Mouse (Mus musculus) layer of hippocampus, adult 2 months (tissue): ENCODE data around the gene Fam118b. TPM values are rescaled to one million over a fixed set of nuclear protein-coding genes. Genes with fewer than 3 reads are reported as not detected.

ENCODE experiments used
- DNase-seq, 2 experiments: peaks; one replicate each; pipeline ENCODE4 v3.0.0; 2022; ENCODE audit warnings: low spot score in 2 of 2
- H3K27ac ChIP-seq: fragments of 200-600 bp; 2 replicates; pipeline ENCODE4 v1.8.1; 2022
- H3K4me3 ChIP-seq: fragments of 200-600 bp; 2 replicates; pipeline ENCODE4 v1.8.1; 2022; ENCODE audit warnings: mild to moderate bottlenecking
- CTCF ChIP-seq: fragments of 200-600 bp; conservative IDR thresholded peaks from 2 replicates; pipeline ENCODE4 v1.8.1; 2022; ENCODE audit warnings: antibody characterized with exemption, mild to moderate bottlenecking, moderate library complexity
- total RNA-seq, 2 experiments: library from RNA; stranded (reverse); gene quantifications; 2 replicates each; pipeline ENCODE4 v1.2.3; 2021

The Fam118b gene
- total RNA-seq, 2 experiments from 2014 or later = 27.2 to 35.4 TPM

DNA sequence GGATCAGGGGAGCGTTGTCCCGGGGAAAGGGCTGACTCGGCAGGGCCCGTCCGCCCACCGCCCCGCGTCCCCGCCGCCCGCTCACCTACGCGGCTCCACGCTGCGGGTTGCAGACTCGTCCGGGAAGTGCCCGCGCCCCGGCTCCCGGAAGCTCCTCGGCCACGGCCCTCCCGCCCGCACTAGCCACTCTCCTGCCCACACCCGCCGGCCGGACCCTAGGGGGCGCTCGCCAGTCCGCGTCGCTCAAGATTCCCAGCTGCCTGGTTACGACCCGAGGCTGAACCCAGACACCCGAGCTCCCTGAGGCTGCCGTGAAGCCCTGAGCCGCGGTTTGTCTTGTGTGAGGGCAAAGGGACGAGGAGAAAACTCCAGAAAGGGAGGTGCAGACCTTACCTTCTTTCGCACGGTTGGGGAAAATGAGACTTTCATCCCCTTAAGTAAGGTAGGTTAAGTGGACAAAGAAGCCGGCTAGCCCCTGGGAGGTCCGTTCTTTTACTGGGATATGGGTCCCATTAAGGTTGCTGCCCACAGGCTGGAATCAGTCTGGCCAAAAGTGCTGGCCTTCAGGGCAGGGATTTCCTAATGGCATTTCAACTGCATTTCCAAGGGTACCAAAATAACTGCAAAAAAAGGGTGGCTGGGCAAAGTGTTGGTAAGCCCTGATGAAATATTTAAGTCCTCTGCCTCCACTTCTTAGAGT lies 67.7 kb downstream of the Fam118b start, which contains the start of the genes Srpr and Tirap:
TSS of gene Srpr (plus strand) at position 404 of the 700 bp plus-strand sequence.
TSS of gene Tirap (minus strand) at position 520 of the 700 bp plus-strand sequence.
- peak; percentile 73 to 82 for DNase-seq
- peak; percentile 91 for TF ChIP-seq CTCF
- peak within 1 kb of the TSS; percentile 73 for H3K4me3 ChIP-seq
- H3K27ac ChIP-seq = peak within 1 kb of the TSS; percentile 67

DNA sequence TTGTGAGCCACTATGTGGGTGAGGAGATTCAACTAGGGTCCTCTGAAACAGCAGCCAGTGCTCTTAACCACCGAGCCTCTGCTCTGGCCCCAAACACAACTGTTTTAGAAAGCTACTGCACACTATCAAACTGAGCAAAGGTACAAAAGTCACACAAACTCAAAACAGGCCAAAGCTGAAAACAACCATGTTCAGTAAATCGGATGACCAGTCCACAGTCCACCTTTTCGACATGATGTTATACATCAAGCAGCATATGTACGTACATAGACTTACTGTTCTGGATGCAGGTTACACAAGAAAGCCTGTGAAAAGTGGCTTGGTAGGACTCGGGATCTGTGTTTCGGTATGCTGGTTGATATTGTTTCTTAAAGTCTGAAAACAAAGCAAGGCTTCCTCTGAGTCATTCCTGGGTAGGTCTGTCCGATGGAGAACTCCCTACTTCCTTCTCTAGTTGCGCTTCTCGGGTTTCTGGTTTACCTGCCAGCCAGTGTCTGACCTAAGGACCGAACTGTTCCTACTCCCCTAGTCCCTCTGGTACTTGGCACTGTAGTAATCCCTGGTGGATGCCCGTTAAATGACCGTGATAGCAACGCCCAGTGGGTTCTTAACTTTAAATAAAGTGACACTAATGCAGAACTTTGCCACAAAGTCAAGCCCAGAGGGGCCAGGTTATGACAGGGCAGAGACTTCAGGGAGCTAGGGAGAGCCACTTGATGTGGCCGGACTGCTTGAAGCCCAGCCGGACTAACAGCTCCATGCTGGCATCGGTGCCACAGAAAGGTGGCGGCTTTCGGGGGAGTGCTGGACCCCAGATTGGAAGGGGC lies 68.4 kb downstream of the Fam118b start:
- no peak for DNase-seq
- peak overlapping the region; percentile 67 for H3K27ac ChIP-seq
- H3K4me3 ChIP-seq = peak overlapping the region; percentile 73
- no peak for TF ChIP-seq CTCF

DNA sequence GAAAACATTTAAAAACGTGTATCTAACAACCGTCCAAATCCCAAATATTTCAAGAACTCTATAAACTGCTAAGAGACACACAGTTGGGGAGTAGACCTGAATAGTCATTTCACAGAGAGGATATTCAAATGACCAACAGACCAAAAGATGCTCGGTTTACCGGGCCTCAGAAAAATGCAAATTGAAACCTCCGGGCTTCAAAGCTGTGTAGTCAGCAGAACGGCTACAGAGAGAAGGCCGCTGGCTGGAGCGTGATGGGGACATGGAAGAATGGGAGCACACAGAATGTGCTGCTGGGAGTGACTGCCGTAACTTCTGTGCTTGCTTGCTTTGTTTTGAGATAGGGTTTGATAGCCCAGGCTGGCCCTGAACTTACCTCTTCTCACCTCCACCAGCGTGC lies 69.3 kb downstream of the Fam118b start:
- TF ChIP-seq CTCF = no peak
- Histone ChIP-seq H3K4me3 (no peak overlapping the region), H3K27ac (no peak overlapping the region)
- no peak for DNase-seq

DNA sequence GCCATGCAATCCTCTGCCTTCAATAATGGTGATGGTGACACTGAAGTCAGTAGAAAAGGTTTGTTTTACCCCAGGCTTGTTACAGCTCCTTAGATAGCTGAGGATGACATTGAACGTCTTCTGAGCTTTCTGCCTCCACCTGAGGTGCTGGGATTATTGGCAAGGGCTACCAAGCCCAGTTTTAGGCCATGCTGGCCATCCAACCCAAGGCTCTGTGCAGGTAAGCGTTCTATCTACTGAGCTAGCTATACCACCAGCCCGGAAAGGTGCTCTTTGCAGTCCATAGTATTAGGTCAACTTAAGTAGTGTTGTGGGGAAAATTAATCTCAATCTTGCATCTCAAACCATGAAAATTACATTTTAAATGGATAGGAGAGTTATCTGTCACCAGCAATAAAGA lies 70.0 kb downstream of the Fam118b start:
- no peak overlapping the region for H3K27ac ChIP-seq
- no peak overlapping the region for H3K4me3 ChIP-seq
- no peak for TF ChIP-seq CTCF
- DNase-seq = no peak

DNA sequence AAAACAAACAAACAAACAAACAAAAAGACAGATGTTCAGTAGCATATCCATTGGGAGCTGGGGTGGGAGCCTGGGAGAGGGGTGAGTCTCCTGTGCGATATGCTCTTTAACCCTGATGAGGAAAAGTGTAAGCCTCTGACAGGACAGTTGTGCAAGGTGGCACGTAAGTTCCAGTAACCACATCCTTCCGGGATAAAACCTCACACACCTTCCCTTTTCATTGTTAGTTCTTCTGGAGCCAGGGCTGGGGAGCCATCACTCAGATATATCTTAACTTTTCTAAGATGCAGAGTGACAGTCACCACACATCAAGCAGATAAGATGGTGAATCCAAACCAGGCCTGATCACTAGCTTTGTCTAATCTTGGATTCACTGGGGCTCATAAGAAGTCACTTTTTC lies 73.6 kb downstream of the Fam118b start:
- no peak for TF ChIP-seq CTCF
- H3K4me3 ChIP-seq = no peak overlapping the region
- DNase-seq = no peak

DNA sequence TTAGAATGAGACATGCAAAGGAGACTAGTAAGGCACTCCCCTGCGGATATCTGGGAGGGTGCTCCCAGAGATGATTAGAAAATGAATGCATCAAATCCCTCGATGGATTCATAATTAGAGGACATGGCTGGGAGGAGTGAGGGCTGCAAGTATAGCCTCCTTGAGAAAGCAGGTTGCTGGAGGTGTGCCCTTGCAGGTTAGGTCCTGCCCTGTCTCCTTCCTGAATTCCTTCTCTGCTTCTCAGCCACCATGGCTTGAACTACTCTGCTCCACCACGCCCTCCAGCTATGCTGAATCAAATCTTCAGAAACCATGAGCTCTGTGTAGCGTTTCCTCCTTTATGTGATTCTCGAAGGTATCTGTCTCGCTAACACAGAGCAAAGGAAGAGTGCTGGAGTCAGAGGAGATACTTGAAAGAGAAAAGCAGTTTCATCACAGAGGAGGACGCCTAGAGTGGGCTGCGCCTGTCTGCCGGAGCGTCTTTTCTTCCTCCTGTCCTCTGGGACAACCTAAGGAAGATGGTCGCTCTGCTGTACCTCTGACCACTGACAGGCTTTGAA lies 74.5 kb downstream of the Fam118b start:
- Histone ChIP-seq H3K27ac (no peak overlapping the region), H3K4me3 (no peak overlapping the region)
- DNase-seq = no peak
- TF ChIP-seq CTCF = no peak

More for the DNA sequence above, 73.6 kb downstream of the Fam118b start:
- no peak overlapping the region for H3K27ac ChIP-seq

DNA sequence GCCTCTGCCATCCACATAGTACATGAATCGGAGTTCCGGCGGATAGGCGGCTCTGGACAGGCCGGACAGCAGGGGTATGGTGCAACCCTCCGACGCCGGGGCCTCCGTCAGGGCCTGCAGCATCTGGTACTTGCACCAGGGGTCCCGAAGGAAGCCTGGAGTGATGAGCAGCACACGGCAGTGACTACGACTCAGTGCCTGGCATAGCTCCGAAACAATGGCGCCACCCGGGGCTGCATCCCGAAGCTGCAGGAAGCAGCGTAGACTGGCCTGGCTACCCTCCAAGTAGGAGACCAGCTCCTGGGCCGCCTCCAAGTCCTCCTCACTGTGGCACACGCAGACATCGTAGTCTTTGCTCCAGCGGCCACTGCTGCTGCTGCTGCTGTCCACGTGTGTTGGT lies 78.9 kb downstream of the Fam118b start:
- H3K27ac ChIP-seq = no peak overlapping the region
- TF ChIP-seq CTCF = peak; percentile 42

DNA sequence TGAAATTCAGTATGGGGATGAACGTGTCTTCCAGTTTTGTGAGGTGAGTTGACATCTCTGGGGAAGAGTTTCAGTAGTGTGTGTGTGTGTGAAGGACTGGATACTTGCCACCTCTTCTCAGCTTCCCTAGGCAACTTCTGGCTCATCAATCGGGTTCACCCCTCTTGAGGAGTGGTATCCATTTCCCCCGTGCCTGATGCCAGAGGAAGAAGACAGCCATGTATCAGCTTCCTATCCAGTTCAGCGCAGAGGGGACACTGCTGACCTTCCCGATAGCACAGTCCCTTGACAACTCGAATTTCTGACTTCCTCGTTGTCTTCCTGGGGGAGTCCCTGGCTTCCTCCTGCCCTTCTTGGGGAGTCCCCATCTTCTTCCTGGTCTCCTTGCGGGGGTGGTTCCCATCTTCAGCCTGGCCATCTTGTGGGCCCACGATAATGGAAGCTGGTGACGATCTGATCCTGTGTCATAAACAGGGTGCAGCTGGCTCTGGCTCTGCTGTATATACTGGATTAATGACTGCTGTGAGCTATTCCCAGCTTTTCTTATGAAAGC lies 80.2 kb downstream of the Fam118b start:
- H3K27ac ChIP-seq = no peak overlapping the region
- no peak for TF ChIP-seq CTCF
- no peak overlapping the region for H3K4me3 ChIP-seq
- no peak for DNase-seq

More for the DNA sequence above, 78.9 kb downstream of the Fam118b start:
- peak in 1 of 2 experiments; percentile 63 for DNase-seq
- peak overlapping the region; percentile 30; the same call in 1 of the 2 replicates for H3K4me3 ChIP-seq

DNA sequence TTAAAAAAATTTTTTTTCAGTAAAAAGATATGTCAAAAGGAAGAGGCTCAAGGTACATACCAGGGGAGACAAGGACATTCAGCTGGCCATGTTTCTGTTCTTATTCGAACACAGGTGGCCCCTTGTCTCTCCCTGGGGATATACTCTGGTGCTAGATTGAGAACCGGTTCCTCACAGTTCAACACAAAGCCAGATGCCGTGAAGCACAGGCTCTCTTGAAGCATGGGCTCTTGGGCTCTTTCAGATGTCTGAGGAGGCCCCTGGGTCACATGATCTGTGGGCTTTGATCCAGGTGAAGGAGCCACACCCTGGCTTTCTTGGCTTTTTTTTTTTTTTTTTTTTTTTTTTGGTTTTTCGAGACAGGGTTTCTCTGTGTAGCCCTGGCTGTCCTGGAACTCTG lies 81.2 kb downstream of the Fam118b start:
- no peak for TF ChIP-seq CTCF
- H3K27ac ChIP-seq = no peak overlapping the region

DNA sequence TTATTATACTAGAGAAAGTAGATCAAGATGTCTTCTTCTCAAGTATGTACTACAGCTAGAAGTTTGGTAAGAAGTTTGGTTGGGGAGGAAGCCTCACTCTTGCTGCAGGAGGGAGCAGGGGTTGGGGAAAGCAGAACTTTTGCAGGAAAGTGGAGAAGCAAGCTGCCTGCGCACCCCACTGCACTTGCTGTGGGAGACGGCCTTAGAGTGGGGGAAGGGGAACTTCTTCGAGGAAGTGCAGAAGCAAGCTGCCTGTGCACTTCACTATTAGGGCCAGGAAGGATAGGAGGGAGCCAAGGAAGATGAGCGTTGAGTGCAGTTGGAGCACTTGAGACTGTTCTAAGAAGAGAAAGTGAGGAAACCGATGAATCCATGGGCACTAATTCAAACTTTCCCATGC lies 84.2 kb downstream of the Fam118b start:
- Histone ChIP-seq H3K27ac (no peak overlapping the region), H3K4me3 (no peak overlapping the region)
- no peak for TF ChIP-seq CTCF
- no peak for DNase-seq

More for the DNA sequence above, 81.2 kb downstream of the Fam118b start:
- no peak overlapping the region for H3K4me3 ChIP-seq
- DNase-seq = no peak

DNA sequence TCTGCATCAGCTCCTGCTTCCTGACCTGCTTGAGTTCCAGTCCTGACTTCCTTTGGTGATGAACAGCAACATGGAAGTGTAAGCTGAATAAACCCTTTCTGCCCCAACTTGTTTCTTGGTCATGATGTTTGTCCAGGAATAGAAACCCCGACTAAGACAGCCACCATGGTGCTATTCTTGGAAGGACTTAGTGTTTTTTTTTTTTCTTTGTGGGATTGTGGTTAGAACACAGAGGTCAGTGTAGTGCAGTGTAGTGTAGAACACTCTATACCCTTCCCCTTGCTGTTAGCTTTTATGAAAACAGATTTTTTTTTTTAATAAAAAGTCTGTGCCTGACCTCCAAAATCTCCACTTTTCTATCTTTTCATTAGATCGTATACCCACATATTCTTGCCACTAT lies 84.8 kb downstream of the Fam118b start:
- no peak for DNase-seq
- no peak for TF ChIP-seq CTCF

DNA sequence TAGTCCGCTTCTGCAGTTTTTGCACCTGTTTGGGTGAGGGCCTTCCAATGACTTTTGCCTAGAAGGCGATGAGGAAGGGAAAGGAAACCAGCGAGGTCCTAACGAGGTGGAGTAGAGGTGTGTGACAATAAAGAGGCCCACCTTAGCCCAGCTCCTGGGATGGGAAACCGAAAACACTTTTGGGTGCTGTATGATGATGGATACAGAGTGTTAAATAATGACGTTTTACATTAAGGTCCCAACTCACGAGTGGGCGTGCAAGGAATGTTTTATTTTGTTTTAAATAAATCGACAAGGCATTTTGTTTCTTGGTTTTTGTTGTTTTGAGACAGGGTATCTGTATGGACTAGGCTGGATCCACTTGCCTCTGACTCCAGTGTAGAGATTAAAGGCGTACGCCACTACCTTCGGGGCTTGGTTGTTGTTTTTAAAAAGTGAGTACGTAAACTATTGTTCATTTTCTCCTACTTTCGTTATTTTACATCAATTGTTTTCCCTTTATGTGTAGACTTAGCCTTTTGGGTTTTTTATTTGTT lies 91.4 kb downstream of the Fam118b start:
- TF ChIP-seq CTCF = no peak
- peak overlapping the region; percentile 81 for H3K4me3 ChIP-seq
- DNase-seq = no peak
- H3K27ac ChIP-seq = peak overlapping the region; percentile 97

More for the DNA sequence above, 84.8 kb downstream of the Fam118b start:
- H3K27ac ChIP-seq = no peak overlapping the region
- no peak overlapping the region for H3K4me3 ChIP-seq
